Mouse (Mus musculus): ENCODE measurements around the gene Cabin1. TPM values are rescaled to one million over a fixed set of nuclear protein-coding genes. Genes with fewer than 3 reads are reported as not detected.
A peak's percentile ranks its signal among the peaks of the same experiment; 100 is the strongest.
"Not testable (repeated sequence)": the region's sequence is repeated elsewhere in the genome, so short reads cannot be mapped to it uniquely, and the experiment has no call there.

Cabin1 gene
- polyA plus RNA-seq, 1 experiment: 10.8 TPM

DNA sequence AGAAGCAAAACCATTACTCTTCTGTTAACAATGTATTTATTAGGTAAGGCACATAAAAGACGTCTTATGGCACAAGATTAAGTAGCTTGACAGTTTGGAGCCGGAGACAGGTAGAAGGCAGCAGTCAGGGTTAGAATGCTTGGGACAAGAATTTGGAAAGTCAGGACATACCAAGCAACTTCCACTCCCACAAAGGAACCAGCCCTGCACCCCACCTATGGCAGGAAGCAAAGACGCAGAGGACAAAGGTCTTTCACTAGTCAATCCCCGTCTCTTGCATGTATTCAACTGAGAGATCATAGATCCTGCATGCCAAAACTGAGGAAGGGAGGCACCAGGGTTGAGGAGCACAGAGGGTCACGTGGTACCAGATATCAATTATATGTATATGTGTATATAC, 10.0 kb upstream of the Cabin1 start:
- no peak overlapping the region for H3K4me3 ChIP-seq (replicated peaks)
- peaks cover 21% of the 10 kb centered on the region for H3K4me1 ChIP-seq (ENCODE audit: control insufficient read depth)
- TF ChIP-seq TAL1 (IDR thresholded peaks at IDR 0.05; ENCODE audit: low read length) (no peak), GATA1 (IDR thresholded peaks at IDR 0.05; ENCODE audit: low read length) (no peak)
- no peaks in the 10 kb centered on the region for H3K36me3 ChIP-seq (ENCODE audit: control insufficient read depth)
- H3K9me3 ChIP-seq (ENCODE audit: control insufficient read depth, low read length): no peaks in the 10 kb centered on the region
- peaks cover 24% of the 10 kb centered on the region for H3K27me3 ChIP-seq (ENCODE audit: control insufficient read depth)

DNA sequence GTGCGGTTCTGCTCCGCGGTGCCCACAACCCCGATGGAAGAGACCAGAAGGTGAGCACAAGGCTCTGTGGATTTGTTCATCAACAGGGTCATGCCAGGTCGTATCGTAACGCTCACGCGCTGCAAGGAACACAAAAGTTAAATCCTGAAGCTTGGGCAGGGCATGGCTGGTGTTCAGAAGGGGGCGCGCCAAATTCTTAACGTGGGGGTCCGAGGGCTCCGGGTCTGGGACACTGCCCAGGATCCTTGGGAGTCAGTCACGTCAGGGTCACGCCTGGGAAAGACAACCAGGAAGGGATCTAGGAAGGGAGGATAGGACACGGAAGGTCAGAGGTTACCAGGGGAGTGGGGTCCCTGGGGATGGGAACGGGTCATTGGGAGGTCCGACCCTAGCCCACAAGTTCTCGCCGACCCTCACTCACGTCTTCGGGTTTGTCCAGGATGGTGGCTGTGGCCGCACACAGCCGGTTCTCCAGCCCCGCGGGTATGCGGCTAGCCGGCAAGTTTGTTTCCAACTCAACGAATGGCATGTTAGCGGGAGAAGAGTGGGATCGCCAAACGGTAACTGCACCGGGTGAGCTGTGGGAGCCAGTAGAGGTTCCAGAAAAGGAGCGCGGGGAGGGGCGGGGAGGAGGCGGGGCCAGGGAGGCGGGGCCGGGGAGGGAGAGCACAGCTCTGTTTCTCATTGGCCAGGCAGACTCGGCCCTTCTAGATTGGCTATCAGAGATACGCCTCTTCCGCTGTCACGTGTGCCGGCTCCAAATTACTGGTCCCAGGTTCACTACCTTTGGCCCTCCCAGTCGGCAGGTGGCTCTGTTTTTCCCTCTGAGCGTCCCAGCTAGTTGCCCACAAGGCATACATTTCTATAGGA, 8.9 kb upstream of the Cabin1 start, which contains the start of gene Ddt:
Gene Ddt, minus strand, starts transcription at position 620 of the 870 bp plus-strand sequence.
- Histone ChIP-seq H3K4me1 (ENCODE audit: control insufficient read depth) (peaks cover 23% of the 10 kb centered on the region), H3K36me3 (ENCODE audit: control insufficient read depth) (no peaks in the 10 kb centered on the region), H3K4me3 (replicated peaks) (peak within 1 kb of the TSS; percentile 80), H3K27me3 (ENCODE audit: control insufficient read depth) (peaks cover 14% of the 10 kb centered on the region), H3K9me3 (ENCODE audit: control insufficient read depth, low read length) (no peaks in the 10 kb centered on the region)
- TF ChIP-seq GATA1 (IDR thresholded peaks at IDR 0.05; ENCODE audit: low read length) (peak; percentile 79), TAL1 (IDR thresholded peaks at IDR 0.05; ENCODE audit: low read length) (no peak)

DNA sequence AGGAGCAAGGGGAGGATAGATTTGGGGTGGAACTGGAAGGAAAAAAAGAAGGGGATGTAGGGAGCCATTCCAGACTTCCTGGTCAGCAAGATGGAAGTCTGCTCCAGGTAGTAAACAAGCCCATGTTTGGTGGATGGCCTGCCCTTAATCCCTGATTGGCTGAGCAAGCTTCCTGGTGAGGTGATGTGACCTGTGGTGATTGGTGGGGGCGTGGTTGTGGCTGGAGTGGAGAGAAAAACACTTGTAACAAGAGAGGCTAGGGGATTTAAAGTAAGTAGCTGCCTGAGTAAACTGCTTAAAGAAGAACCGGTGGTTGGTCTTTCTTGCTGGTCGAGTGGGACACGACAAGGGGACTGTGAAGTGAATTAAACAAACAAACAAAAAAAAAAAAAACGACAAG, 3.6 kb upstream of the Cabin1 start:
- H3K4me3 ChIP-seq (replicated peaks); H3K27me3 ChIP-seq (ENCODE audit: control insufficient read depth); H3K9me3 ChIP-seq (ENCODE audit: control insufficient read depth, low read length); H3K36me3 ChIP-seq (ENCODE audit: control insufficient read depth): not testable (repeated sequence)
- H3K4me1 ChIP-seq (ENCODE audit: control insufficient read depth): peaks cover 47% of the 10 kb centered on the region

DNA sequence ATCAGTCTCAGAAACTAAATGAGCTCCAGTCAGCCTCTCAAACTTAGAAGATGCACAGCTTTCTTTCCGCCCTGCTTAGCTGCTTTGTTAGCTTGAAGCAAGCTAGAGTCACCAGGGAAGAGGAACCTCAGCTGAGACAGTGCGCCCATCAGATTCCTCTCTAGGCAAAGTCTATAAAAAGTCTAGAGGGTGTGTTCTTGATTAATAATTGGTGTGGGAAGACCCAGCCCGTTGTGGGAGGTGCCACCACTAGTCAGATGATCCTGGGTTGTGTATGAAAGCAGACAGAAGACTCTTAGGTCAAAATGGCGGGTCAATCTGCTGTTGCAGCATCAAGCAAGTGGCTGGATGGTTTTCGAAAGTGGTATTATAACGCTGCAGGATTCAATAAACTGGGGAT, 2.7 kb upstream of the Cabin1 start:
- H3K4me3 ChIP-seq (replicated peaks): no peak overlapping the region

DNA sequence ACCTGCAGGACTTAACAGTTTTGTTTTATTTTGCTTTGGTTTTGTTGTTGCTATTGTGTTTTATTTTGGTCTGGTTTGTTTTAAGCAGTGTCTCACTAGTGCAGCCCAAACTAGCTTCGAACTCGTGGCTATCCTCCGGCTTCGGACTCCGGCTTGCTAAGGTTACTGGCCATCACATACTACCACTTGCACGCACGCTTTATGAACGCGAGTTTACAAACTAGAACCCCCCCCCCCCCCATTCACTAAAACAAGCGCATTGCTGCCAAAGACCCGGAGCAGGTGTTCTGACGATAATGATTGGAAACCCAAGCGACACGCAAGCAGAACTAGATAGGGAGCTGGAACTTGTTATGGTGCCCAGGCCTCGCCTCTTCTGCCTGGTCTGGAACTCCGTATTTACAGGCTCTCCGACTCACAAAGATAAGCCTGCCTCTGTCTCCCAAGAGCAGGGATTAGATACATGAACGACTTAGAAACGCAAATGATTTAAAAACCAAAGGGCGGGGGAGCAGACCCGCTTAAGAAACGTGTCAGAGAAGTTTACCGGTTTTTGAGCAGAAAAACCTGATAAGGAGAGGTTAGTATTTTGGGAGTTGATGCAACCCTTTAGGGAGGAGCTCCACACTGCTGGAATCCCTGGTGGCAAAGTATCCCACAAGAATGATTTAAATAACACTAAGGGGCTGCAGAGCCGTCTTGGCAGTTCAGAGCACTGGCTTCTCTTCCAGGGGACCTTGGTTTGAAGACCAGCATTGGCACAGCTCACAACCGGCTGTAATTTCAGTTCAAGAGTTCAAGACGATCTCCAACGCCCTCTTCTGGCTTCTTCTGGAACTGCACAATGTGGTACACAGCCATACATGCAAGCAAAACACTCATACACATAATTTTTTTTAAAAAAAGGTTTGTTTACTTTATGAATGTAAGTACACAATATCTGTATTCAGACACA, 655 bp upstream of the Cabin1 start:
- Histone ChIP-seq H3K4me1 (ENCODE audit: control insufficient read depth) (peaks cover 55% of the 10 kb centered on the region), H3K4me3 (replicated peaks) (peak overlapping the region; percentile 99), H3K27me3 (ENCODE audit: control insufficient read depth) (no peaks in the 10 kb centered on the region), H3K36me3 (ENCODE audit: control insufficient read depth) (peaks cover 31% of the 10 kb centered on the region), H3K9me3 (ENCODE audit: control insufficient read depth, low read length) (peaks cover 4% of the 10 kb centered on the region)
- TF ChIP-seq TAL1 (IDR thresholded peaks at IDR 0.05; ENCODE audit: low read length): no peak
- TF ChIP-seq GATA1 (IDR thresholded peaks at IDR 0.05; ENCODE audit: low read length): 0 out of 2 replicates have a peak, but pooled peaks have one; percentile 8

More for the DNA sequence above, 2.7 kb upstream of the Cabin1 start:
- peaks cover 11% of the 10 kb centered on the region for H3K36me3 ChIP-seq (ENCODE audit: control insufficient read depth)
- no peaks in the 10 kb centered on the region for H3K9me3 ChIP-seq (ENCODE audit: control insufficient read depth, low read length)
- H3K27me3 ChIP-seq (ENCODE audit: control insufficient read depth): no peaks in the 10 kb centered on the region
- no peak for TF ChIP-seq TAL1 (IDR thresholded peaks at IDR 0.05; ENCODE audit: low read length)
- no peak for TF ChIP-seq GATA1 (IDR thresholded peaks at IDR 0.05; ENCODE audit: low read length)
- H3K4me1 ChIP-seq (ENCODE audit: control insufficient read depth): peaks cover 46% of the 10 kb centered on the region

DNA sequence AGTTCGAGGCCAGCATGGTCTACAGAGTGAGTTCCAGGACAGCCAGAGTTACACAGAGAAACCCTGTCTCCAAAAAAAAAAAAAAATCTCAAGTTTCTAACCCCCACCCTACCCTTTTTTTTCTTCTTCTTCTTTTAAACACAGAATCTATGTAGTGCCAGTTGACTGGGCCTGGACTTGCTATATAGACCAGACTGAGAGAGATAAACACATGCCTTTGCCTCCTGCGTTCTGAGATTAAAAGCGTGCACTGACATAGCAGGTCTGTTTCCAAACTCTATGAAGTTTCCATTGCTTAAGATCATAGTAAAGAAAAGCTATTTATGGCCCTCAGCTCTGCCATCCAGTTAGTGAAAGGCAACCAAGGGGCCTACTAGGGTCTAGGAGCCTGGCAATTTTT, 1.7 kb downstream of the Cabin1 start:
- Histone ChIP-seq H3K27me3 (ENCODE audit: control insufficient read depth) (no peaks in the 10 kb centered on the region), H3K36me3 (ENCODE audit: control insufficient read depth) (peaks cover 53% of the 10 kb centered on the region), H3K4me3 (replicated peaks) (peak overlapping the region; percentile 99)

DNA sequence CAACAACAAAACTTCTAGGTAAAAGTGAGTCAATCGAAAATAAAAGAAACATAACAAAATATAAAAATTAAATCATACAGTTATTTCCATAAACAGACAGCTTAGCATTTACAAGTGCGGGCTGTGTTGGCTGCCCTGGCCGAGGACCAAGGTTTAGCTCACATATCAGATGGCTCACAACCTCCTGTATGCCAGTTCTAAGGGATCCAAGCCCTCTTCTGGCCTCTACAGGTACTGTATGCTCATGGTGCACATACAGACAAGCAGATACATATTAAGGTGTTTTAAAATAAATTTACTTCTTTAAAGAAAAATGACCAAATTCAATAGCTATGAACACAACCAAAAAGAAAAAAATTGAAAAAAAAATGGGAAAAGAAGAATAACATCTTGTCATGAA, 3.8 kb downstream of the Cabin1 start:
- Histone ChIP-seq H3K27me3 (ENCODE audit: control insufficient read depth) (no peaks in the 10 kb centered on the region), H3K4me3 (replicated peaks) (no peak overlapping the region), H3K36me3 (ENCODE audit: control insufficient read depth) (peaks cover 74% of the 10 kb centered on the region), H3K9me3 (ENCODE audit: control insufficient read depth, low read length) (peaks cover 8% of the 10 kb centered on the region), H3K4me1 (ENCODE audit: control insufficient read depth) (peaks cover 47% of the 10 kb centered on the region)
- TF ChIP-seq GATA1 (IDR thresholded peaks at IDR 0.05; ENCODE audit: low read length) (no peak), TAL1 (IDR thresholded peaks at IDR 0.05; ENCODE audit: low read length) (no peak)

More for the DNA sequence above, 1.7 kb downstream of the Cabin1 start:
- peaks cover 8% of the 10 kb centered on the region for H3K9me3 ChIP-seq (ENCODE audit: control insufficient read depth, low read length)
- H3K4me1 ChIP-seq (ENCODE audit: control insufficient read depth): peaks cover 51% of the 10 kb centered on the region
- TF ChIP-seq TAL1 (IDR thresholded peaks at IDR 0.05; ENCODE audit: low read length): peak; percentile 68; the same call in 2 of the 3 replicates
- 0 out of 2 replicates have a peak, but pooled peaks have one; percentile 11 for TF ChIP-seq GATA1 (IDR thresholded peaks at IDR 0.05; ENCODE audit: low read length)

DNA sequence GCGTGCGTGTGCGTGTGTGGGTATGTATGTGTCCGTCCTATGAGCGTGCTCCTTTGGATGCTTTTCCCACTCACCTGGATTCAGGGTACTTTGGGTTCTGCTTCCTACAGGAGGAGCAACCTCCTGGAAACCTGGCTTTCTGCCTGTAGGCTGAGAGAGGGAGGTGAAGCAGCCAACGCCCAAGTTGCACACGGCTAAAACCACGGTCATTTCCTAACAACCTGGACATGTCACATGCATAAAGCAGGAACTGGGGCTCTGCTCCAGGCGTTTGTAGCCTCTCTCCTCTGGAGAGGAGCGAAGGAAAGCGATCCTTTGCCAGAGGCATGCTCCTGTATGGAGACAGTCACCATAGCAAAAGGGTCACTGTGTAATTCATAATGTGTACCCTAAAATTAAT, 7.4 kb downstream of the Cabin1 start:
- Histone ChIP-seq H3K27me3 (ENCODE audit: control insufficient read depth) (no peaks in the 10 kb centered on the region), H3K36me3 (ENCODE audit: control insufficient read depth) (peaks cover 98% of the 10 kb centered on the region), H3K4me3 (replicated peaks) (no peak overlapping the region), H3K4me1 (ENCODE audit: control insufficient read depth) (peaks cover 18% of the 10 kb centered on the region), H3K9me3 (ENCODE audit: control insufficient read depth, low read length) (peaks cover 8% of the 10 kb centered on the region)
- no peak for TF ChIP-seq TAL1 (IDR thresholded peaks at IDR 0.05; ENCODE audit: low read length)
- TF ChIP-seq GATA1 (IDR thresholded peaks at IDR 0.05; ENCODE audit: low read length): no peak

DNA sequence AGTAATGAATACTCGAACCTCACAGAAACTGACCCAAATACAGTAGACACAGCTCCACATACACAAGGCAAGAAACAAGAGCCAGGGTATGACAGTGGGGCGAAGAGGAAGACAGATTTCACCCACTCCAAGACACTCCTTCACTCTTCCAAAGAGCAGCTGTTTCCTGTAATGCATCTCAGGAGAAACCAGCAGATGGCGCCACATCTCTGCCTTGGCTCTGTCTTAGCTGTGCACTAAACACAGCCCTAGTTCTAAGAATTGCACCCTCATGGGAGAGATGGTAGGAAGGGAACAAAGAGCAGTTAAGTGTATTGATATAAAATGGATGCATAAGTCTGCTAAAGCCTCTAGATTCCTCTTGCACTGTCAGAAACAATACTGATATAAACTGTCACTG, 20.1 kb downstream of the Cabin1 start:
- no peak for TF ChIP-seq GATA1 (IDR thresholded peaks at IDR 0.05; ENCODE audit: low read length)
- TF ChIP-seq TAL1 (IDR thresholded peaks at IDR 0.05; ENCODE audit: low read length): no peak

More for the DNA sequence above, 20.1 kb downstream of the Cabin1 start:
- Histone ChIP-seq H3K4me3 (replicated peaks) (no peak overlapping the region), H3K27me3 (ENCODE audit: control insufficient read depth) (no peaks in the 10 kb centered on the region), H3K4me1 (ENCODE audit: control insufficient read depth) (no peaks in the 10 kb centered on the region; the same call in 1 of the 2 replicates), H3K9me3 (ENCODE audit: control insufficient read depth, low read length) (no peaks in the 10 kb centered on the region), H3K36me3 (ENCODE audit: control insufficient read depth) (peaks cover 99% of the 10 kb centered on the region)

Data from erythroblast, embryonic 14.5 days (primary cell).